Mouse (Mus musculus): ENCODE measurements around the gene Jade1. TPM values are rescaled to one million over a fixed set of nuclear protein-coding genes. Genes with fewer than 3 reads are reported as not detected.

Jade1 gene
- total and polyA plus RNA-seq, 3 experiments = 9.6 to 11.0 (median 10.7) TPM

DNA sequence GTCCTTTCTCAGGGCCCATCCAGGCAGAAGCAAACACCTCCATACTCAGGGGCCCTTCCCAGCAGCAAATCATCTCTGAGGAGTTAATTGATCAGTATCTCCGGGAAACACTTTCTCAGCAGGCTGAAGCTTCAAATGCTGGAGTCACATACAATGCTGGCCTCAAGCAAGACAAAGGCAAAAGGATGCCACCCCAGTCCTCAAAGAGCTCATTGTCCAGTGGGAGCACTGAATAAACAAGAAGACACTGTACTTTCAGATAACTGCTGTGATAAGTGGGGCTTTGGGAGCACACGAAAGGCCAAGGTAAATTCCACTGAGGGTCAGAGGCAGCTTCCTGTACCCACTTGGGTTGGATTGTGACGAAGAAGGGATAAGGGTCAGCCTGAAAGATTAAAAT is 25.4 kb upstream of the Jade1 start:
- Histone ChIP-seq H3K79me2 (replicated peaks; ENCODE audit: control insufficient read depth, extremely low read depth, insufficient read depth, poor library complexity, severe bottlenecking) (no peaks in the 10 kb centered on the region), H3K27ac (ENCODE audit: insufficient read depth, low read depth) (no peak overlapping the region), H3K36me3 (replicated peaks in 1 of 2; ENCODE audit: control insufficient read depth in 1 of 2, insufficient read depth in 1 of 2, low read length in 1 of 2) (no peaks in the 10 kb centered on the region), H3K4me2 (ENCODE audit: insufficient read depth, low read depth, poor library complexity, severe bottlenecking) (no peak overlapping the region), H3K9ac (ENCODE audit: insufficient read depth, low read depth) (no peak overlapping the region), H3K9me3 (replicated peaks; ENCODE audit: low read length) (no peaks in the 10 kb centered on the region), H3K4me3 (replicated peaks in 1 of 3; ENCODE audit: low read depth in 2 of 3, low read length in 2 of 3, poor library complexity in 1 of 3) (no peak overlapping the region), H3K4me1 (ENCODE audit: control insufficient read depth in 1 of 2, insufficient read depth in 2 of 2) (peaks cover 0 to 4% of the 10 kb centered on the region in 2 experiments; a peak in 1 of 4 replicates), H3K27me3 (replicated peaks) (no peaks in the 10 kb centered on the region)
- TF ChIP-seq MAZ (IDR thresholded peaks at IDR 0.05; ENCODE audit: low read depth, low read length) (no peak), CHD2 (IDR thresholded peaks at IDR 0.05; ENCODE audit: low read length) (no peak), ETS1 (conservative IDR thresholded peaks at IDR 0.05; ENCODE audit: low read depth, low read length) (no peak), USF2 (conservative IDR thresholded peaks at IDR 0.05; ENCODE audit: low read depth, low read length) (no peak), MXI1 (IDR thresholded peaks at IDR 0.05; ENCODE audit: low read depth, low read length) (no peak), UBTF (IDR thresholded peaks at IDR 0.05; ENCODE audit: low read depth, low read length) (no peak), CTCF (conservative IDR thresholded peaks at IDR 0.05 in 1 of 2, IDR thresholded peaks at IDR 0.05 in 1 of 2; ENCODE audit: low read depth in 2 of 2, low read length in 2 of 2) (no peak), SIN3A (IDR thresholded peaks at IDR 0.05; ENCODE audit: low read length) (no peak), MAFK (IDR thresholded peaks at IDR 0.05; ENCODE audit: insufficient replicate concordance, low read length) (no peak), ZKSCAN1 (IDR thresholded peaks at IDR 0.05; ENCODE audit: borderline replicate concordance, low read depth, low read length) (no peak), KAT2A (IDR thresholded peaks at IDR 0.05; ENCODE audit: insufficient replicate concordance, low read length) (no peak), JUN (IDR thresholded peaks at IDR 0.05; ENCODE audit: insufficient read depth, low read depth, low read length) (no peak), BHLHE40 (IDR thresholded peaks at IDR 0.05; ENCODE audit: low read depth, low read length) (no peak), ELF1 (IDR thresholded peaks at IDR 0.05; ENCODE audit: low read depth, low read length) (no peak), POLR2A (IDR thresholded peaks at IDR 0.05; ENCODE audit: low read depth, low read length) (no peak), IRF4 (IDR thresholded peaks at IDR 0.05; ENCODE audit: low read depth, low read length) (no peak)
- dilution Hi-C loops (cut with MboI; ENCODE audit: extremely low pct_ligation_motif_present, extremely low pct_unique_long_range_greater_than_20kb, low sequenced_read_pairs) = no loop called here
- DNase-seq (ENCODE audit: extremely low read depth) = no peak
- in situ Hi-C loops (cut with MboI; ENCODE audit: low pct_ligation_motif_present, low pct_unique_long_range_greater_than_20kb, low sequenced_read_pairs) = no loop called here

DNA sequence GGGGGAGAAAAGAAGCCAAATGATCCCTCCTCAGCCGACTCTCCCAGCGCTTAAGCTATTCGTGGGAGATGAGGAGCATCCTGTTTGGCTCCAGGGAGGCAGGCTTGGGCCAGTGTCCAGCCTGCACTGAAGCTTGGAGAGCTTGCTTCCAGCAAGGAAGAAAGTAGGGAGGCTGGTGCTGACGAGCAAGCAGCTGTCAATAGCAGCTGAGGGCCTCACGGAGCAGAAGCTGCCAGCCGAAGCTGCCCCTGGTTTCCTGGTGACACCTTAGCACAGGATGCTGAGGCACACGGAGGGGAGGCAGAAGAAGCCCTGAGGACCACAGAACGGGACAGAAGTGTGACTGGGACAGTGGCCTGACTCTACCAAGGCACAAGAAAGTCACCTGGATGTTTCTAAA is 24.0 kb upstream of the Jade1 start:
- Histone ChIP-seq H3K27ac (ENCODE audit: insufficient read depth, low read depth) (no peak overlapping the region), H3K4me1 (ENCODE audit: control insufficient read depth in 1 of 2, insufficient read depth in 2 of 2) (peaks cover 0 to 4% of the 10 kb centered on the region in 2 experiments; a peak in 1 of 4 replicates), H3K27me3 (replicated peaks) (no peaks in the 10 kb centered on the region), H3K4me3 (replicated peaks in 1 of 3; ENCODE audit: low read depth in 2 of 3, low read length in 2 of 3, poor library complexity in 1 of 3) (no peak overlapping the region), H3K4me2 (ENCODE audit: insufficient read depth, low read depth, poor library complexity, severe bottlenecking) (no peak overlapping the region), H3K36me3 (replicated peaks in 1 of 2; ENCODE audit: control insufficient read depth in 1 of 2, insufficient read depth in 1 of 2, low read length in 1 of 2) (no peaks in the 10 kb centered on the region), H3K9ac (ENCODE audit: insufficient read depth, low read depth) (no peak overlapping the region), H3K79me2 (replicated peaks; ENCODE audit: control insufficient read depth, extremely low read depth, insufficient read depth, poor library complexity, severe bottlenecking) (no peaks in the 10 kb centered on the region), H3K9me3 (replicated peaks; ENCODE audit: low read length) (no peaks in the 10 kb centered on the region)
- in situ Hi-C loops (cut with MboI; ENCODE audit: low pct_ligation_motif_present, low pct_unique_long_range_greater_than_20kb, low sequenced_read_pairs) = no loop called here
- dilution Hi-C loops (cut with MboI; ENCODE audit: extremely low pct_ligation_motif_present, extremely low pct_unique_long_range_greater_than_20kb, low sequenced_read_pairs) = no loop called here
- DNase-seq (ENCODE audit: extremely low read depth) = no peak
- TF ChIP-seq POLR2AphosphoS2 (IDR thresholded peaks at IDR 0.05; ENCODE audit: low read depth, low read length) (no peak), ZKSCAN1 (IDR thresholded peaks at IDR 0.05; ENCODE audit: borderline replicate concordance, low read depth, low read length) (no peak), MAZ (IDR thresholded peaks at IDR 0.05; ENCODE audit: low read depth, low read length) (no peak), MAFK (IDR thresholded peaks at IDR 0.05; ENCODE audit: insufficient replicate concordance, low read length) (no peak), KAT2A (IDR thresholded peaks at IDR 0.05; ENCODE audit: insufficient replicate concordance, low read length) (no peak), NRF1 (IDR thresholded peaks at IDR 0.05; ENCODE audit: low read depth, low read length) (no peak), ZMIZ1 (IDR thresholded peaks at IDR 0.05; ENCODE audit: low read depth, low read length) (no peak), ZC3H11A (IDR thresholded peaks at IDR 0.05; ENCODE audit: low read depth, low read length) (no peak), JUND (conservative IDR thresholded peaks at IDR 0.05; ENCODE audit: low read depth, low read length) (no peak), ELF1 (IDR thresholded peaks at IDR 0.05; ENCODE audit: low read depth, low read length) (no peak), RAD21 (IDR thresholded peaks at IDR 0.05; ENCODE audit: low read depth, low read length) (no peak), TBP (conservative IDR thresholded peaks at IDR 0.05; ENCODE audit: low read depth, low read length) (no peak), SIN3A (IDR thresholded peaks at IDR 0.05; ENCODE audit: low read length) (no peak), MAX (IDR thresholded peaks at IDR 0.05; ENCODE audit: low read length) (no peak), MEF2A (IDR thresholded peaks at IDR 0.05; ENCODE audit: borderline replicate concordance, low read depth, low read length) (no peak), E2F4 (IDR thresholded peaks at IDR 0.05; ENCODE audit: insufficient replicate concordance, low read depth, low read length) (no peak), CTCF (conservative IDR thresholded peaks at IDR 0.05 in 1 of 2, IDR thresholded peaks at IDR 0.05 in 1 of 2; ENCODE audit: low read depth in 2 of 2, low read length in 2 of 2) (no peak)
